Mouse (Mus musculus) embryonic fibroblast, embryonic 13.5 days (primary cell): Measurements from ENCODE around the gene Rab37. TPM values are rescaled to one million over a fixed set of nuclear protein-coding genes. Genes with fewer than 3 reads are reported as not detected.

ENCODE experiments used
- H3K27ac ChIP-seq: 2 replicates; pipeline ENCODE4 v1.5.1; 2012; ENCODE audit warnings: low read length, control low read depth, inconsistent platforms; ENCODE audit not compliant: insufficient read depth
- H3K4me1 ChIP-seq: 2 replicates; pipeline ENCODE4 v1.6.1; 2011; ENCODE audit warnings: low read length; ENCODE audit not compliant: control insufficient read depth, insufficient read depth
- H3K4me3 ChIP-seq: 2 replicates; pipeline ENCODE4 v1.5.1; 2011; ENCODE audit warnings: mild to moderate bottlenecking, control low read depth, low read length; ENCODE audit not compliant: insufficient read depth
- CTCF ChIP-seq: IDR thresholded peaks from 2 replicates; pipeline ENCODE4 v1.5.1; 2011; ENCODE audit warnings: mild to moderate bottlenecking, control low read depth, low read length, moderate library complexity, borderline replicate concordance; ENCODE audit not compliant: insufficient read depth
- POLR2A ChIP-seq: IDR thresholded peaks from 2 replicates; pipeline ENCODE4 v1.6.1; 2011; ENCODE audit warnings: low read depth, mild to moderate bottlenecking, control low read depth, low read length, moderate library complexity
- polyA plus RNA-seq: library from polyadenylated mRNA; stranded (reverse); fragments of >200 nt; gene quantifications from 2 replicates; pipeline ENCODE4 v1.2.4, GENCODE M21; 2011; ENCODE audit warnings: low read depth; ENCODE audit not compliant: missing spikeins, insufficient read length

Rab37 gene
- polyA plus RNA-seq, 1 experiment = 0.32 TPM

DNA sequence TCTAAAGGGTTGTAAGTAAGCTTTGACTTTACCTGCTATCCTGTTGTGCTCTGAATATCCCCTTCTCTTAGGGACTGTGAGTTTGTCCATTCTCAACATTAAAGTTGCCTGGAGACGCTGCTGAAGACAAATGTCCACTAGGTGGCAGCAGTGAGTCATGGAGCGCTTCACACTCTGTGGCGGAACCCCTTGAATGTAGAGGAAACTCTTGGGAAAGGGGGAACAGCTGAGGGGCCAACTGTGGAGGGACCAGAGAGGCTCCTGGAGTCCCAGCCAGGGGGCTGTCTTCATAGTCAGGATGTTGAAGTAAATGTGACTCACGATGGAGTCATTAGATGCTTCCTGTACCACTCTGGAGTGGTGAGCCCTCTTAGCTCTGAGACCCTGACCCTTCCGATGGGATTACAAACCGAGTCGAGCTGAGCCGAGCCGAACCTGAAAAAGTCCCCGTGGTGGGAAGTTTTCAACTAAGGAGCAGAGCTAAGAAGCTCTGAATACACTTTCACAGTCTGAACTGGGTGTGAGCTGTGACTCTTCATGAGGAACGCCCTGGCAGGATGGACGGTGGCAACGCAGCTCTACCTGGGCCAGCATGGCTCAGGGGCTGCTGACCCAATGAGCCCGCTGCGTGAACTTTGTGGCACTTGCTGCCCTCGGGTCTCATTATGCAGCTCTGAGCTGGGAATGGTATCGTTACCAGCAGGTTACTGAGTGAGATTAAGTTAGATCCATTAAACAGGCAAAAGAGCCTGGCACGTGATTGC, 7.7 kb upstream of the Rab37 start:
- TF ChIP-seq CTCF = peak; percentile 71; the same call in 1 of the 2 replicates
- TF ChIP-seq POLR2A = no peak
- Histone ChIP-seq H3K27ac (no peak overlapping the region), H3K4me3 (no peak overlapping the region)

DNA sequence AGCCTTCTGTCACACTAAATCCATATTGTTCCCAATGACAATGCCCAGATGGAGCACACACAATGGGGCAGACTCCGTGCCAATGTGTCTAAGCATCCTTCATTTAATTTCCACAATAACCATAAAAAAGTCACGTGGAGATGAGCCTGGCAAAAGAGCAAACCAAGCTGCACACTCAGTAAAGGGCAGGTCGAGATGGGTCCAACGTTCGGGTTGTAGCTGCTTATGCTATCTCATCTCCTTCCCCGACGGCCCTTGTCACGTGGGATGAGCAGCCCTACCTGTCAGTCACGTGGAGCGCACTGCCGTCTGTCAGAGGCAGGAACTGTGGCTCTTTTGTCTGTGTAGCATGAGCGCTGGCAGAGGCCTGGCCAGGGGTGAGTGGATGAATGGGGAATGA, 6.6 kb upstream of the Rab37 start:
- no peak overlapping the region for H3K27ac ChIP-seq
- no peaks in the 10 kb centered on the region for H3K4me1 ChIP-seq
- TF ChIP-seq CTCF (no peak), POLR2A (no peak)
- no peak overlapping the region for H3K4me3 ChIP-seq

More for the DNA sequence above, 7.7 kb upstream of the Rab37 start:
- H3K4me1 ChIP-seq = no peaks in the 10 kb centered on the region

DNA sequence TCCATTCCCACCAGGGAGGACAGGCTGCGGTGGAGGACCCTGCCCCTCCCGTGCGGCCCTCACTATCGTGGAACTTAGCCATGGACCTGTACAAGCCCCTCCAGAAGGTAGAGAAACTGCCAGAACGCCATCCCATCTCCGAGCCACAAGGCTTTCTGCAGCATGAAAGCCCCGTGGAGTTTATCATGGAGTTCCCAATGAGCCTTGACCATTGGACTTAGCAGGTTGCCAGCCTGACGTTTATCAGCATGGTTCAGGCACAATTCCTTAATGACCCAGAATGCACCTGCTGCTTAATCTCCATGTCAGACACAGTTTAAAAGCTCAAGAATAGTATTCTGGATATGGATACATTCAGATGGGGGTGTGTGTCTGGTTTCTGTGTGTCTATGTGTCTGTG, 6.2 kb upstream of the Rab37 start:
- Histone ChIP-seq H3K27ac (no peak overlapping the region), H3K4me3 (no peak overlapping the region), H3K4me1 (no peaks in the 10 kb centered on the region)
- no peak for TF ChIP-seq CTCF
- no peak for TF ChIP-seq POLR2A

DNA sequence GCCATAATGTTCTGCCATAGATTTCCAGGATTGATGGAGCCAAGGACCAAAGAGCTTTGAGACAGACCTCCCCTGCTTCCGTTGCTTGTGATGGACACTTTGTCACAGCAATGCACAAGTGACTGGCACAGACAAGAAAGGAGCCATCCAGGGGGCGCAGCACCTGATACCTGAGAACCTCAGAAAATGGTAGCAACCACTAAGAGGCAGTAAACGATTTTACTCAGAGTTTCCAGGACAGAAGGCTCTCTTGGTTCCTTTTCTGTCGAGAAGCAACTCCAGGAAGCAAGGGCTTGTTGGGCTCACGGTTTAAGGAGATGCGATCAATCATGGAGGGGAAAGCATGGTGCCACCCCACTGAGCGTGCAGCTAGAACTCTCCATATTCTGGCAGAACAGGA, 5.0 kb upstream of the Rab37 start:
- H3K27ac ChIP-seq = no peak overlapping the region
- no peak for TF ChIP-seq CTCF
- TF ChIP-seq POLR2A = no peak
- H3K4me1 ChIP-seq = no peaks in the 10 kb centered on the region
- no peak overlapping the region for H3K4me3 ChIP-seq

DNA sequence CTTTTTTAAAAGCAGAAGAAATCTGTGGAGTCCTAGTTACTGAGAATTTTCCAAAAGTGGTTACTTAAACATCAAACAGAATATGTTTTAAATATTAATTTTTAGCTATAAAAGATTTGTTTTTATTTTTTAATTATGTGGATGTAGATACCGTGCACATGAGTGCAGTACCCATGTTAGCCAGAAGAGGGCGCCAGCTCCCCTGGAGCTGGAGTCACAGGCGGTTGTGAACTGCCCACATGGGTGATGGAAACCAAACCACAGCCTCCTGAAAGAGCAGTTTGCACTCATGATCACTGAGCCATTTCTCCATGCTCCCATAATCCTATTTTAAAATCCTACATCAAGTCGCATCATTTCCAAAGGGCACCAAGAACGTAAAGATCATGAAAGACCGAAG, 1.4 kb upstream of the Rab37 start:
- H3K4me3 ChIP-seq = no peak overlapping the region
- H3K4me1 ChIP-seq = no peaks in the 10 kb centered on the region
- no peak for TF ChIP-seq POLR2A
- peak; percentile 30; the same call in 1 of the 2 replicates for TF ChIP-seq CTCF
- H3K27ac ChIP-seq = no peak overlapping the region

DNA sequence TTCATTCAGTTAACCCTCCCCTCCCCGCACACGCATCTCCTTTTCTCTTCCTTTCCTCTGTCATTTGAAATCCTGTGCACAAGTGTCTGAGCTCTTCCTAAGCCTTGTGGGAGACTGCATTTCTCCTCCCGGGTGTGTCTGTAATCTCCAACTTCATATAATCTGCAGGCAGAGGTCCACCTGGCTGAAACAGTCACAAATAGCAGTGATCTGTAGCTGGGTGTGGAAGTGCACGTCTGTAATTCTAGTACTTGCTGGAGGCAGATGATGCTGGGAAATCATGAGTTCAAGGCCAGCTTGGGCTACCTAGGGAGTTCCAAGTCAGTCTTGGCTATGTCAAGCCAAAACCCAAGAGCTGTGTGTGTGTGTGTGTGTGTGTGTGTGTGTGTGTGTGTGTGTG, 909 bp downstream of the Rab37 start:
- Histone ChIP-seq H3K4me3 (no peak overlapping the region), H3K4me1 (no peaks in the 10 kb centered on the region), H3K27ac (no peak overlapping the region)
- TF ChIP-seq POLR2A (no peak), CTCF (no peak)

DNA sequence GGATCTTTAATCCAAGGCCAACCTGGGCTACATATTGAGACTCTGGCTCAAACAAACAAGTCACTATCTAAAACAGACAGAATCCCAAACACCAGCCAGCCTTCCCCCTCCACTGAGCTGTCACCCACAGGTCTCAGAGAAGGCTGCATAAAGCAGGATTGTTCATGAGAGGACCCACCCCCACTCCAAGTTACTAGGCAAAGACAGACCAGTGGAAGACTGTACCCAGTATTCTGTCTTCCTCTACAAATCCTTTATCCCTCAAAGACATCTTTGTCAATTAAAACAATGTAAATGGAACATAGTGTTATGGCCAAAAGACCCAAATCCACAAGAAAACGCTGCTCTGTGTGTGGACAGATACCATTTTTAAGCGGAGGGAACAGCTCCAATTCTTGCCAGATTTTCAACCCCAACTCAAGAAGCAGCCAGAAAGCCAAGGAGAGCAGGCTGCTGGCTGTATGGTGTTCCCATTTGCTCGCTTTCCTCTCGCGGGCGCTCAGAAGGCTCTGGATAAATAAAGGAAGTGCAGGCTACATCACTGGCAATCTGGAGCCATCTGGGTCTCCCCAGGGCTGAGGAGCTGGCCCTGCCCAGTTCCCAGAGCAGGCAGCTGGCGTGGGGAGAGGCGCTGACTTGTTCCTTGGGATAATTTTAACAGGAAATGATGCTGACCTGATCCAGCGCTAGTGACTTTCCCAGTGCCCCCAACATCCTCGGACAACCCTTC, 7.1 kb downstream of the Rab37 start:
- Histone ChIP-seq H3K27ac (no peak overlapping the region), H3K4me1 (no peaks in the 10 kb centered on the region)

DNA sequence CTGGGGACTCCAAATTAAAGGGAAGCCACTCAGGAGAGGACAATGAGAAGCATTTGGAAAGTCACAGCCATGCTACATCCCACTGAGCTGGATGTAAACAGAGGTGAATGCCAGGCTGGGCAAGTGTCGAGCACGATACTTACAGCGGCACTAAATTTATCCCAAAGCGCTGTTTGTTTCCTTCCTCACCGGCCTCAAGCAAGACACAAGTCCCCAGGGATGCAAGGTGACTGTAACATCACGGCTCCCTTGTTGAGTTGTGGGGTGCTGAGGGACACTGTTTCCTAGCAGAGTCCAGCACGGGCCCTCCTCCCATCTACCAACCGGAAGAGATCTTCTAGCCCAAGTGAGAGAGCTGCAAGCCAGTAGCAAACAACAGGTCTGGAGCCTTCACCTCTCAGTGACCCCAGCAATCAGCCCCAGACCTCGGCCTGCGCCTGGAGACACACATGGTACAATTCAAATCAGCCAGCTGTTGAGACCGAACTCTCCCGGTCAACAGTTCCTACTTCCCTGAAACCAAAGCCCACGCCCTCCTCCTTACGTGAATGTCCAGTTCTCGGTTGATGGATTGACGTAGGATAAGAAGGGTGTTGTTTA, 8.1 kb downstream of the Rab37 start:
- Histone ChIP-seq H3K4me1 (0 out of 2 replicates have a peak, but pooled peaks cover 2% of the 10 kb centered on the region), H3K4me3 (no peak overlapping the region), H3K27ac (no peak overlapping the region)
- TF ChIP-seq CTCF = no peak
- no peak for TF ChIP-seq POLR2A

More for the DNA sequence above, 7.1 kb downstream of the Rab37 start:
- no peak for TF ChIP-seq CTCF
- no peak for TF ChIP-seq POLR2A
- no peak overlapping the region for H3K4me3 ChIP-seq

DNA sequence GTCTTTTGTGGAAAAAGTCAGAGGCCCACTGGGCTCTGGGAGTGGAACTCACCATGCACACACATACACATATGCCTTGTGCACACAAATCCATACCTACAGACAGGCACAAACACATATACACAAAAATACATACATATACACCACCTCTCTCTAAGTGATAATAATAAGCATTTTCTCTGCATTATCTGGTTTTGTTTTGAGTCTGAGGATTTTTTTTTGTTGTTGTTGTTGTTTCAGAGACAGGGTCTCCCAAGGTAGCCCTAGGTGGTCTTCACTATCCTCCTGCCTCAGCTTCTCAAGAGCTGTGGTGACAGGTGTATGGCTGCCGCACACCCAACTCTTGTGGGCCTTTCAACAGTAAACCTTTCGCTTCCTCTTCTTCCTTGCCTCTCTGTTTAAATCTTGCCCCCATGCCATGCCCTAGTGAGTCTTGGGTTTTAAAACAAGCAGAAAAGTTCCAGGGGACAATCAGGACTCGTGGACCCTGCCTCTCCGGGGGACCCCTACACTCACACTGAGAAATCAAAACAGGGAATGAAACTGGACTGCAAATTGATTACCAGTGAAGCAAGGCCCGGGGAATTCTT, 8.9 kb downstream of the Rab37 start:
- Histone ChIP-seq H3K4me1 (0 out of 2 replicates have a peak, but pooled peaks cover 2% of the 10 kb centered on the region), H3K4me3 (no peak overlapping the region), H3K27ac (no peak overlapping the region)
- TF ChIP-seq POLR2A (no peak), CTCF (no peak)
